Mouse (Mus musculus) ES-E14 (cell line): ENCODE measurements at regions not wholly inside any gene's neighbourhood (a gene's known extent, or its start where the extent isn't known, plus 50 kb on each side); places are given as distances from the start of the nearest gene placed in this dataset.

Experiments used
- CHD2 ChIP-seq: IDR thresholded peaks from 2 replicates; pipeline ENCODE4 v1.6.1; 2014; ENCODE audit warnings: mild to moderate bottlenecking, low read depth, low read length, inconsistent platforms
- MAFK ChIP-seq: IDR thresholded peaks from 2 replicates; pipeline ENCODE4 v1.6.1; 2014; ENCODE audit warnings: mild to moderate bottlenecking, low read depth, low read length, inconsistent platforms; ENCODE audit not compliant: insufficient read depth
- ZC3H11A ChIP-seq: IDR thresholded peaks from 2 replicates; pipeline ENCODE4 v1.6.1; 2012; ENCODE audit warnings: low read depth, mild to moderate bottlenecking, inconsistent platforms, low read length, borderline replicate concordance
- ZNF384 ChIP-seq: IDR thresholded peaks from 2 replicates; pipeline ENCODE4 v1.6.1; 2012; ENCODE audit warnings: low read depth, low read length, inconsistent platforms

- no peak for TF ChIP-seq ZC3H11A
- no peak for TF ChIP-seq ZNF384
- TF ChIP-seq CHD2 = no peak
- no peak for TF ChIP-seq MAFK
These were observed 116.9 kb upstream of the Tacr1 start for GRCm38 (mm10) chr6:82285233-82285632.
